Mouse (Mus musculus) myocyte (in vitro differentiated cells): ENCODE measurements around the gene Zbtb42. TPM values are rescaled to one million over a fixed set of nuclear protein-coding genes. Genes with fewer than 3 reads are reported as not detected.

Experiments
- H3K27me3 ChIP-seq: one replicate; pipeline ENCODE4 v1.6.1; 2011; ENCODE audit not compliant: control insufficient read depth, insufficient read depth, insufficient read length
- H3K36me3 ChIP-seq: one replicate; pipeline ENCODE4 v1.6.1; 2011; ENCODE audit not compliant: control insufficient read depth, insufficient read depth
- H3K4me2 ChIP-seq: one replicate; pipeline ENCODE4 v1.6.1; 2011; ENCODE audit warnings: low read depth, control low read depth
- H3K4me3 ChIP-seq: one replicate; pipeline ENCODE4 v1.5.1; 2011; ENCODE audit warnings: mild to moderate bottlenecking, control low read depth, moderate library complexity
- H3K79me2 ChIP-seq: one replicate; pipeline ENCODE4 v1.6.1; 2011; ENCODE audit not compliant: control insufficient read depth, insufficient read depth
- H3ac ChIP-seq: one replicate; pipeline ENCODE4 v1.6.1; 2011; ENCODE audit not compliant: control insufficient read depth, insufficient read length
- CEBPB ChIP-seq: IDR thresholded peaks from 2 replicates; pipeline ENCODE4 v1.6.1; 2011; ENCODE audit warnings: mild to moderate bottlenecking, moderate library complexity; ENCODE audit not compliant: poor library complexity, insufficient read depth, severe bottlenecking
- E2F4 ChIP-seq: IDR thresholded peaks from one replicate; pipeline ENCODE4 v1.6.1; 2011; ENCODE audit warnings: mild to moderate bottlenecking, control low read depth, moderate library complexity; ENCODE audit not compliant: insufficient read depth
- MAX ChIP-seq: IDR thresholded peaks from one replicate; pipeline ENCODE4 v1.6.1; 2011; ENCODE audit warnings: low read depth, mild to moderate bottlenecking, control low read depth
- MYOD1 ChIP-seq, 3 experiments: IDR thresholded peaks; one replicate each; pipeline ENCODE4 v1.6.1; 2011; ENCODE audit warnings: control low read depth in 2 of 3, low read depth in 2 of 3, mild to moderate bottlenecking in 2 of 3, moderate library complexity in 1 of 3; ENCODE audit not compliant: insufficient read length in 2 of 3, control insufficient read depth in 1 of 3
- MYOG ChIP-seq, 3 experiments: IDR thresholded peaks; one replicate each; pipeline ENCODE4 v1.6.1; 2011; ENCODE audit warnings: control low read depth in 2 of 3, low read depth in 2 of 3, mild to moderate bottlenecking in 2 of 3; ENCODE audit not compliant: insufficient read length in 2 of 3, control insufficient read depth in 1 of 3, insufficient read depth in 1 of 3
- POLR2A ChIP-seq: IDR thresholded peaks from one replicate; pipeline ENCODE4 v1.6.1; 2011; ENCODE audit warnings: low read depth, mild to moderate bottlenecking, control low read depth, moderate library complexity; ENCODE audit not compliant: insufficient read length
- POLR2AphosphoS2 ChIP-seq: IDR thresholded peaks from one replicate; pipeline ENCODE4 v1.6.1; 2011; ENCODE audit warnings: low read depth, control low read depth; ENCODE audit not compliant: insufficient read length
- REST ChIP-seq: IDR thresholded peaks from one replicate; pipeline ENCODE4 v1.6.1; 2011; ENCODE audit warnings: mild to moderate bottlenecking, control low read depth, moderate library complexity; ENCODE audit not compliant: insufficient read depth, insufficient read length
- SRF ChIP-seq: IDR thresholded peaks from one replicate; pipeline ENCODE4 v1.6.1; 2011; ENCODE audit warnings: low read depth; ENCODE audit not compliant: control insufficient read depth, insufficient read length
- TCF12 ChIP-seq: IDR thresholded peaks from one replicate; pipeline ENCODE4 v1.6.1; 2011; ENCODE audit warnings: mild to moderate bottlenecking, control low read depth; ENCODE audit not compliant: poor library complexity, insufficient read depth, severe bottlenecking
- TCF3 ChIP-seq: IDR thresholded peaks from one replicate; pipeline ENCODE4 v1.6.1; 2011; ENCODE audit warnings: low read depth, control low read depth; ENCODE audit not compliant: insufficient read length
- USF1 ChIP-seq: IDR thresholded peaks from one replicate; pipeline ENCODE4 v1.6.1; 2011; ENCODE audit warnings: low read depth, mild to moderate bottlenecking, control low read depth, moderate library complexity
- polyA plus RNA-seq: library from polyadenylated mRNA; unstranded; fragments of >200 nt; fragmentation: generic; extraction: Trizol; gene quantifications from one replicate; pipeline ENCODE4 v1.2.1, GENCODE M21; 2012; ENCODE audit warnings: missing spikeins

Zbtb42 gene
- polyA plus RNA-seq, 1 experiment = 4.4 TPM

GRCm38 (mm10) chr12:112643126-112643525 is 35.5 kb upstream of the Zbtb42 start:
- peaks cover 18% of the 10 kb centered on the region for H3K79me2 ChIP-seq
- no peaks in the 10 kb centered on the region for H3K36me3 ChIP-seq
- no peak overlapping the region for H3ac ChIP-seq
- no peak overlapping the region for H3K4me3 ChIP-seq
- H3K4me2 ChIP-seq = no peak overlapping the region
- H3K27me3 ChIP-seq = no peaks in the 10 kb centered on the region
- TF ChIP-seq POLR2AphosphoS2 (no peak), SRF (no peak), POLR2A (no peak), TCF3 (no peak)

DNA sequence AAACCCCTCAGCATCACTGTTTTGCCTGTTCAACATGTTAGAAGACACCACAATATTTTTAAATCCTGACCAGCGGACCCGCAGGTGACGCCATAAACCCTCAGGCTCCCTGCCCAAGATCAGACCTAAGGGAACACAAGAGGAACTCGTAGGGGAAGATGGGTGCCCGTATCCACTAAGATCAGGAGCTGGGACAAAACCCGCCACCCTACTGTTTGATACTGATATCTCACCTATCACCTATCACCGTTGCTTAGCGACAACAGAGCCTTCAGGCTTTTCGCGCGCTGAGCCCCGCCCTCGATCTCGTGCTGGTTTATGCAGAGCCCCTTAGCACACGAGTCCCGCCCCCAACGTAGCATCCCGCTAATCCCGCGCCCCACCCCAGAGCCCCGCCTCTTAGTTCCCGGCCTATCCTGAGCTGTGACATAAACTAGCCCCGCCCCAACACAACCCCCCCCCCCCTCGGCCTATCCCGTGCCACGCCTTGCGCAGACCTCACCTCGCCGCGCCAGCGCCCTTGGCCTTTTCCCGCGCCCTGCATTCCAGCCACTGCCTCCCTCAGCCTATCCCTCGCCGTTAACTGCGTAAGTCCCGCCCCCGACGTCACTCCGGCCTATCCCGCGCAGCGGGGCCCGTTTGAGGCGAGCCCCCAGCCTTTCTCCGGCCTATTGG is 34.3 kb upstream of the Zbtb42 start, which contains the start of gene Siva1:
TSS of gene Siva1 (plus strand) at position 500 of the 675 bp plus-strand sequence.
- peak within 1 kb of the TSS; percentile 94 for H3ac ChIP-seq
- peaks cover 23% of the 10 kb centered on the region for H3K79me2 ChIP-seq
- H3K36me3 ChIP-seq = no peaks in the 10 kb centered on the region
- TF ChIP-seq TCF3 (no peak), SRF (no peak), POLR2A (no peak), MYOG (IDR thresholded peaks at IDR 0.05; ENCODE audit: control insufficient read depth in 1 of 3, insufficient read depth in 1 of 3, insufficient read length in 2 of 3, low read depth in 2 of 3) (no peak), TCF12 (no peak), MAX (no peak), MYOD1 (IDR thresholded peaks at IDR 0.05; ENCODE audit: control insufficient read depth in 1 of 3, insufficient read length in 2 of 3, low read depth in 2 of 3) (no peak), E2F4 (peak; percentile 79), REST (no peak), CEBPB (no peak), USF1 (no peak), POLR2AphosphoS2 (peak; percentile 19)
- H3K27me3 ChIP-seq = no peaks in the 10 kb centered on the region
- H3K4me2 ChIP-seq = peak within 1 kb of the TSS; percentile 95
- H3K4me3 ChIP-seq = peak within 1 kb of the TSS; percentile 65

DNA sequence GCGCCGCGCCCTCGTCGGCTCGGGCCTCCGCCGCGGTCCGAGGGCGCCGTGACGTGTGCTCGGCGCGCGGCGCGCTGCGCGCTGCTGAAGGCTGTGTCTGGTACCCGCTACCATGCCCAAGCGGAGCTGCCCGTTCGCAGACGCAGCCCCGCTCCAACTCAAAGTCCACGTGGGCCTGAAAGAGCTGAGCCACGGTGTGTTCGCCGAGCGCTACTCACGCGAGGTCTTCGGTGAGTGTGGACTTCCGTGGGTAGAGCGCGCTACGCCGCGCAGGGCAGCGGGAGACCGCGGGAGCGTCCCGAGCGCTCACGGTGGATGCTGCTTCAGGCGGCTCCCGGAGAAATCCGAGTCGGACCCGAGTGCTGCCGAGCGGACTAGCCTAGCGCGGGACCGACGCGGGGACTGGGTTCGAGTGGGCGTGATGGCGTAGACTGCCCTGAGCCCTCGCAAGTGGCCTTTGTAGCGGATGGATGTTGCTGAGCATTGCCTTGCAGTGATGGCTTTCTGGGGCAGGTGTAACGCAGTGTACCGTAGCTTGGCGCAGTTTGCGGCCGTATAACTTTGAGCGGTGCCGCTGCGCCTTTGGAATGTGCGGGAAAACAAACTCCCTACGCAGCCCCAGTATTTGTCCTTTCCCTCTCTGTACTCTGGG is 33.6 kb upstream of the Zbtb42 start:
- no peak for TF ChIP-seq MAX
- peak; percentile 80 for TF ChIP-seq POLR2A
- no peak for TF ChIP-seq REST
- TF ChIP-seq POLR2AphosphoS2 = peak; percentile 85
- no peak for TF ChIP-seq USF1
- Histone ChIP-seq H3K4me3 (peak overlapping the region; percentile 65), H3K36me3 (no peaks in the 10 kb centered on the region), H3K79me2 (peaks cover 23% of the 10 kb centered on the region), H3K4me2 (peak overlapping the region; percentile 95), H3K27me3 (no peaks in the 10 kb centered on the region), H3ac (peak overlapping the region; percentile 94)

DNA sequence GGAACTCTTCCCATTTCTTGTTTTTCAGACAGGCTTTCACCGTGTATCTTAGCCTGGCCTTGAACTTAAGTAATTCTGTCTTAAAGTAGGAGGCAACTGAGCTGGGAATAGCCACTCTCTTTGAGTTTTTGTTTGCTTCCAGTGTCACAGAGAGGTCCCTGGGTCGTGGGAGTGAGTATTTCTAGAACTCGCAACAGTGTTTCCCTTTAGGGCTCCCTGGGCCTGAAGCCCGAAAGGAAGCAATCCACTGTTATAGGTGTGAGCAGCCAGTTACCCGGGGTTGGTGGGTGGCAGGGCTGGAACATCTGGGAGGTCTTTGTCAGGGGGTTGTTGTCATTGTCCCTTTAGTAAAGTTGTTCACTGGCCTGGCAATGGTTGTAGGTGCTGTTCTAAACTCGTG is 32.5 kb upstream of the Zbtb42 start:
- H3K4me2 ChIP-seq = peak overlapping the region; percentile 95
- H3K4me3 ChIP-seq = peak overlapping the region; percentile 65
- no peak for TF ChIP-seq MAX
- TF ChIP-seq POLR2A = no peak
- no peak for TF ChIP-seq CEBPB
- no peak for TF ChIP-seq USF1
- TF ChIP-seq MYOG (IDR thresholded peaks at IDR 0.05; ENCODE audit: control insufficient read depth in 1 of 3, insufficient read depth in 1 of 3, insufficient read length in 2 of 3, low read depth in 2 of 3) = no peak
- TF ChIP-seq POLR2AphosphoS2 = no peak
- TF ChIP-seq SRF = no peak
- no peak for TF ChIP-seq REST
- no peak for TF ChIP-seq TCF12
- no peaks in the 10 kb centered on the region for H3K36me3 ChIP-seq
- no peaks in the 10 kb centered on the region for H3K27me3 ChIP-seq
- H3ac ChIP-seq = no peak overlapping the region
- peaks cover 23% of the 10 kb centered on the region for H3K79me2 ChIP-seq

DNA sequence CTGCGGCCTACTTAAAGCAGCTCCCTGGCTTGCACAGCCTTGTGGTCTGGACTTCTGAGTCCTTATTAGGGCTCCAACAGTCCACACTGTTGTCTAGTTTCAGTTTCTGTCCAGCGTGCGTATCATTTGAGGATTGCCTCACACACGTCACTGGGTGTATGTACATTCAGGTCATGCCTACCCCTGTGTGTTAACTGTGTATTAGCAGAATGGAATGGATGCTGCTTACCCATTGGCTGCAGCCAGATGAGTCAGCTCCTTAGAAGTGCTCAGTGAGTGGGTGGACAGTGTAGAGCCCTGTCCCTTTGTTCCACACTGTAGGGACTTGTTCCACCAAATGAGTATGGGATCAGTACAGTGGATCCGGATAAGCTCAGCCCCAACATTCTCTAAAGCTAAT is 30.5 kb upstream of the Zbtb42 start:
- Histone ChIP-seq H3ac (no peak overlapping the region), H3K79me2 (peaks cover 23% of the 10 kb centered on the region), H3K4me2 (no peak overlapping the region), H3K4me3 (no peak overlapping the region), H3K27me3 (no peaks in the 10 kb centered on the region), H3K36me3 (peaks cover 6% of the 10 kb centered on the region)
- no peak for TF ChIP-seq MYOD1 (IDR thresholded peaks at IDR 0.05; ENCODE audit: control insufficient read depth in 1 of 3, insufficient read length in 2 of 3, low read depth in 2 of 3)
- TF ChIP-seq TCF3 = no peak
- no peak for TF ChIP-seq USF1
- TF ChIP-seq SRF = no peak
- no peak for TF ChIP-seq POLR2A
- TF ChIP-seq E2F4 = no peak
- no peak for TF ChIP-seq MAX
- no peak for TF ChIP-seq MYOG (IDR thresholded peaks at IDR 0.05; ENCODE audit: control insufficient read depth in 1 of 3, insufficient read depth in 1 of 3, insufficient read length in 2 of 3, low read depth in 2 of 3)
- no peak for TF ChIP-seq POLR2AphosphoS2
- no peak for TF ChIP-seq TCF12
- no peak for TF ChIP-seq CEBPB
- no peak for TF ChIP-seq REST
